Mouse (Mus musculus) spleen, postnatal 36 days (tissue): ENCODE measurements around the gene Slc38a7.
"Not testable (repeated sequence)": the region's sequence is repeated elsewhere in the genome, so short reads cannot be mapped to it uniquely, and the experiment has no call there.

Experiments
- DNase-seq, 2 experiments: peaks; one replicate each; pipeline ENCODE4 v3.0.0; 2022; ENCODE audit warnings: low spot score in 2 of 2, mixed read lengths in 1 of 2

The Slc38a7 gene

GRCm38 (mm10) chr8:95853102-95853843, at the start of gene Slc38a7:
Slc38a7 (minus strand) TSS chr8:95853539.
- DNase-seq: peak; percentile 74 to 80

- no peak for DNase-seq
Measured at GRCm38 (mm10) chr8:95901864-95902263, 48.5 kb upstream of the Slc38a7 start.

- DNase-seq: no peak
Measured at GRCm38 (mm10) chr8:95893701-95894100, 40.4 kb upstream of the Slc38a7 start.

DNA sequence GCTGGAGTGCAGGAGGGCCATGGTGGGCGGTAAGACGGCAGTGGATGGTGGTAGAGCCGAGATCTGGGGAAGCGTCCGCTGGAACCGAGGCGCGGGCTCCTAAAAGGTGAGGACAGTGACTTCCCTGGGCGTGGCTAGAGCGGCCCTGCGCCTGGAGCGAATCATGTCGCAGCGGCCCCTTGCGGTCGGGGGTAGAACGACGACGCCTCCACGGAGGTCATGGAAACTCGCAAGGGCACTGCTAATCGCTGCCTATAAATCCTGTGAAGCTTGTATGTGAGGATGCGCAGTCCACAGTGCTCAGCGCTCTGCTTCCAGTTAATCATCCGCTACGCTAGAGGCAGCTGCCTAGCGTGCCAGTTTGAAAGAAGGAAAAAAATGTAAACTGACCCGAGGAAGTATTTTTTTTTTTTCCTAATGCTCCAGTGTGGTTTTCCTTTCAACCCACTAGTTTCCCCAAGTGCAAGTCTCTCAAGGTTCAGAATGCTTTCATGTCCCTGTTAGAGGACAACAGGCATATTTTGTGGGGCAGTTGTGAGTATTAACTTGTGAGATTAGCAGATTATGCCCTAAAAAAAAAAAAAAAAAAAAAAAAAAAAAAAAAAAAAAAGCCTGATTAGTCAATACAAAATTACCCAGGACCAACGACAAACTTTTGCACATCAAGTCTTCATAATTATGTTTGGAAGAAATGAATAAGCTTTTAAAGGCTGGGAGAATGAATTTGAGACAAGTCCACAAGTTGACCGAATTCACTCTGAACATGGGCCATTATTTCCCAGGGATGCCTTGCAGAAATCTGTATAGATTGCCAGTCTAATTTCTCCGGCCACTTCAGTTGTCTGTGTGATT, 35.2 kb upstream of the Slc38a7 start, which contains the start of gene Got2:
Gene Got2, minus strand, starts transcription at position 263 of the 852 bp plus-strand sequence.
- DNase-seq: peak; percentile 86 to 88

DNA sequence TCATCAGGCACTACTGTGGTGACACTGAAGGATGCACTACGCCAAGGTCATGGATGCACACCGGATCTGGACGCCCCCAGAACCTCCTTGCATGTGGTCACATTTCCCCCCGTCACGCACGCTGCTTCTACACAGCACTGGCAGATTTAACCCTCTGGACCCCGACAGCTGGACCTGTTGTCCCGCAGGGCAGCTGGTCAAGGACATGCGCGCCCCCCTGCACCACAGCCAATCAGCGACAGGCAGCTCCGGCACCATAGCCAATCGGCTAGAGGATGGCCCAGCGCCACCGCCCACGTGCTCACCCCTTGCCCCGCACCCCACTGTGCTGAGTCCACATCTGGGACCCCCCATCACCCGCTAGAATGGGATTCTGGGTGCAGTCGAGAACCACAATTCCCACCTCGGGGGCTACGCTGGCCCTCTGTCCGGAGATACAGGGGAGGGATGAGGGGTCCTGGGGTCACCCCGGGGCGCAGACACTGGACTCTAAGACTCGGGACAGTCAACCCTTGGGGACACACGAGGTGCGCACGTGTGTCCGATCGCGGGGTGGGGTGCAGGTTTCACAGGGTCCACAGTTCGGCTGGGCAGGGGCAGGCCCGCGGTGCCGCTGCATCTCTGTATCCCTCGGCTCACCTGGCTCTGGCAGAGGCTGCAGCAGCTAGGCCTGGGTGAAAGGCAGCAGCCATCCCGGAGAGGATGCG, 34.4 kb upstream of the Slc38a7 start:
- peak; percentile 58 to 62 for DNase-seq

- peak; percentile 3 to 23 for DNase-seq
Measured at GRCm38 (mm10) chr8:95886647-95887577, 33.6 kb upstream of the Slc38a7 start.

DNA sequence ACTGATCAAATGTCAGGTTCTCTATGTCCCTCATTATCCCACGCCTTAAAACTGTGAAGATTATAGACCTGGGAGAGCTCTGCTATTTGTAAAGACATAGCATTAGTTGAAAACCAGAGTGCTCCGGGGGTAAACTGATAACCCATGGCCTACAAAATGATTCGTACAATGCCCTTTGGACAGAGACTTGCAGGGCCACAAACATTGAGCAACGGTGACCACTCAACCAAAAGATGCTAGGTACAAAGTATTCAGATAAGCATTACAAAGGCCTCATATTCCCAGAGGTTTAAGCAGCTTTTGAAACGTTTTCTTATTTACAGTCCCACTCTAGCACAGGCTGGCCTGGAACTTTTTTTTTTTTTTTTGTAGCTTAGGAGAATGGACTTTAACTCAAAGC, 32.6 kb upstream of the Slc38a7 start:
- no peak for DNase-seq

DNA sequence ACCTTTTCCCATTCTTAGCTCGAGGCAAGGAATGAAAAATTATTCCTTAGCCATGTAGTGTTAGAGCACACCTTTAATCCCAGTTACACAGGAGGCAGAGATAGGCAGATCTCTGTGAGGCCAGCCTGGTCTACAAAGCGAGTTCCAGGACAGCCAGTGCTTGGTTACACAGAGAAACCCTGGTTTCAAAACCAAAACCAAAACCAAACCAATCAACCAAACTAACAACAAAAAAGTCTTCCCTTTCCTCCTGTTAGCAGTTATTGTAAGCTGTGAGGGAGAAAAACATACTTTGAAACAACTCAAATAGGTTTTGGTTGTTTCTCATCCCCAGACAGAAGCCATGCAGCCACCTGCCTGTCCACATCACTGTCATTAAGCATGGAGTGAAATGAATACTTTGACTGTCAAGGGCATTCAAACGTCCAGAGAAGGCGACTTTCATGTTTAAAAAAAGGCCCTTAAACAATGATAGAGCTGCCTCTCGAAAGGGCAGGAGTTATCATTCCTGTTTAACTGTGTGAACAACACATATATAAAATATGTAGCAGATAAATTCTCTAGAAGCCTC, 32.0 kb upstream of the Slc38a7 start:
- DNase-seq: no peak

- no peak for DNase-seq
Measured at GRCm38 (mm10) chr8:95884491-95884890, 31.2 kb upstream of the Slc38a7 start.

DNA sequence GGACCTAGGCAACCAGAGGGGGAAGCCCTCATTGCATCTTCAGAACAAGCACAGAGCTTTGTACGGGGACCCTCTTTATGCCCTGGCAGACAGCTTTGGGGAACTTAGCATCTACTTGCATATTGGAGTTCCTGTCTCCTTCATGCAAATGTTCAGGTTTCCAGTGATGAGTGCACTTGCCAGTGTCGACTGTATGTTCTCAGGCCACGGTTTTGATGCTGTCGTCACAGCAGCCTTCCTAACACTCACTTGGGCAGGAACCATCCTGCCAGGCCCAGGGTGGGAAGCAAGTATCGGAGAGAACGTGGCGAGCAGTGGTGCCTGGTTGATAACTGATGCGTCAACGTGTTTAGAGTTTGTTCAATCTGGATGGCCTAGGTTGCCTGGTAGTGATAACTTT, 28.9 kb upstream of the Slc38a7 start:
- no peak for DNase-seq

GRCm38 (mm10) chr8:95881576-95881975, 28.2 kb upstream of the Slc38a7 start:
- DNase-seq: no peak

- DNase-seq: no peak
Measured at GRCm38 (mm10) chr8:95879823-95880222, 26.5 kb upstream of the Slc38a7 start.

- peak in 1 of 2 experiments; percentile 16 for DNase-seq
Measured at GRCm38 (mm10) chr8:95878176-95878962, 25.0 kb upstream of the Slc38a7 start.

DNA sequence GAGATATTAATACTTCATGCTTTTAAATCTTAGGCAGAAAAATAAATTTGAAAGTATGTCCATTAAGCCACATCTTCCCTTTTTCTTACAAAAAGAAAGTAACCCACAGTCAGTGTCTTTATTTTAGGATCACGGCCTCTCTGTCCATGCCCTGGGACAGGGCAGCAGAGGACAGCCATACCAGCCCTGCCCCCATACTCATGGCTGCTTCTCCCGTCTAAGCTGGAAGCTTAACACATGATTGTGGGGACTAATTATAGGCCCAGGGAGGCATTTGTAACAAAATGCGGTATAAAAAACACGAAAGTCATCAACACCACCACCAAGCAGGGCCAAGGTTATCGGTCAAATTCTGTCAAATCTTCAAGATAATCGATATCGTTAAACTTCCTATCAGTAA, 21.9 kb upstream of the Slc38a7 start:
- DNase-seq: no peak

DNA sequence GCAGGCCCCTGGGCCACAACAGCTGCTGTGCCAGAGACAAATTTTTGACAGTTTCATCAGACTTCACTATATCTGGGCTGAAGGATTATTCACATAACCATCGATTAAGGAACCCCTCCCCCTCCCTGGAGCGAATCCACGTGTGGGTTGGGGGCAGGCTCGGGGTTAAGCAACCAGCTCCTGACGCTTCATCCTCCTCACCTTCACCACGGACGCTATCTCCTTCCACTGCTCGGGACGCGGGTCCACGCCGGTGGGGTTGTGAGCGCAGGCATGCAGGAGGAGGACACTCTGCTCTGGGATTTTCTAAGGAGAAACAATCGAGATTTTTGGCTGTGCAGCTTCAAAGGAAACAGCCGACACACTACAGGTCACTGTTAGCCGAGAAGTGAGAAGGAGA, 18.4 kb upstream of the Slc38a7 start:
- DNase-seq: no peak

DNA sequence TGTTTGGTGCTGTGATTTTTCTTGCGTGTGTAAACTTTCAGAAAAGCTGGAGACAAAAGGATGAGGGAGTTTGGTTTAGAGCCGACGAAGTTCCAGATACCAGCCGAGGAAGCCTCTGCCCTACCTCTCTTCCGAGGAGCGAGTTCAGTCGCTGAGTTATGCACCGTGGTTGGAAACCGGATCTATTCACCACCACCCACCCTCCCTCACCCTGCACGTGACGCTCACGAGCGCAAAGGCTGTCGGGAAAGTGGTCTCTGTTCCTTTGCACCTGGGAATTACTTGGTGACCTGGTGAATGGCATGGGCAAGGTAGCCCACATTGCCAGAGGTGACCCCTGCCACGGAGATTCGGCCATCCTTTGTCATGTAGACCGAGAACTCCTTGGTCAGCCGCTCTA, 11.5 kb upstream of the Slc38a7 start:
- DNase-seq: not testable (repeated sequence)

DNA sequence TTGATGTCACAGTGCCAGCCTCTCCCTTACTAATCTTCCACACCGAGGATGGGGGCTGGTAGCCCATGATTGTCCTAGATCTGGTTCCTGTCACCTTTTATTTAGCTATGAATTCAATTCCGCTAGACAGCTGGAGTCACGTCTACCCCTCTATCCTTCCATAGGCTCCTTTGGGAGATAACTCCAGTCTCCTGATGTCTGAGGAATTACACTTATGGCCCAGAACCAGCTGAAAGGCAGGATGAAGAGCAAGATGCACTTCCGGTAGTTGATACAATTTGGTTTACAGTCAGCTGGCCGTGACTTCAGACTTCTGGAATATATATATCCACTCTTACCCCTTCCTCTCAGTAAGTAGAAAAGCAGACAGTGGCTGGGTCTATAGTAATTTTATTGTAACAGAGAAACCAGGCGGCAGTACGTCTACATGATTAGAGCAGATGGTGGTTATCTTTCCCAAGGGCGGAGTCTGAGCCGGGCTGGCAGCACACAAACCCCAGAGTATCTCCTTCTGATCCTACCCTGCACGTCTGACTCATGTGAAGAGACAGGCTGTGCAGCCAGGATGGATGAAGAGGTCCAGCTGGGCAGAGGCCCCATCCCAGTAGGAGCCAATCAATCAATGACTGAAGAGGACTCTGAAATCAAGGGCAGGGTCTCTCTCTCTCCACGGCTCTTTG, 10.6 kb upstream of the Slc38a7 start:
- DNase-seq: not testable (repeated sequence)

DNA sequence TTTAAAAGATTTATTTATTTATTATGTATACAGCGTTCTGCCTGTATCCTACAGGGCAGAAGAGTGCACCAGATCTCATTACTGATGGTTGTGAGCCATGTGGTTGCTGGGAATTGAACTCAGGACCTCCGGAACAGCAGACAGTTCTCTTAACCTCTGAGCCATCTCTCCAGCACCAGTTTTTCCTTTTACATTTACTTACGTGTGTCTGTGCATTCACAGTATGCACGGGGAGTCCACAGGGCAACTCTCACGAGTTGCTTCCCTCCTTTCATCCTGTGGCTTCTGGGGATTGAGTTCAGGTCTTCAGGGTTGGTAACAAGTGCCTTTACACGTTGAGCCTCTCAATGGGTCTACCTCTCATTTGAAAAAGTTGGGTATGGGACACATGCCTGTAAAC, 835 bp upstream of the Slc38a7 start:
- no peak for DNase-seq

- DNase-seq: peak; percentile 6 to 30
Measured at GRCm38 (mm10) chr8:95852290-95852689, 1.0 kb downstream of the Slc38a7 start.
